Mouse (Mus musculus) mesoderm, embryonic 11.5 days (tissue): Measurements from ENCODE around the gene Banf1.
A peak's percentile ranks its signal among the peaks of the same experiment; 100 is the strongest.
"Not testable (repeated sequence)": the region's sequence is repeated elsewhere in the genome, so short reads cannot be mapped to it uniquely, and the experiment has no call there.

Experiments
- DNase-seq: peaks from one replicate; pipeline ENCODE4 v3.0.0-alpha.2; 2012; ENCODE audit warnings: low read depth, low spot score

The Banf1 gene

DNA sequence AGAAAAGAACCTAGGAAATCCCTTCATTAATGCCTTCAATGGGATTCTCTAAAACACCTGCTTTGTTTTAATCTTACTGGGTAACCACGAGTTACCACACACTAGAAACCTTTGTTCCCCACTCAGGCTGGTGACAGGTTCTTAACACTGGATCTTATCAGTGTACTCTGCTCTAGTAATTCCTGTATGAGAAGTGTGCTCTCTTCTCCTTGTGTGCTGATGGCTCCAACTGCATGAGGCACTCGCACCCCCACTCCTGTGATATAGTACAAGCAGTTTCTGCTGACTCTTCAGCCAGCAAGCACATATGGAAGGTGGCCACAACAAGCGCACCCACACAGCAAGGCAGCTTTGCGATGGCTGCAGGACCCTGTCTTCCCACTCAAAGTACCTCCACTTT is 7.2 kb upstream of the Banf1 start:
- no peak for DNase-seq

DNA sequence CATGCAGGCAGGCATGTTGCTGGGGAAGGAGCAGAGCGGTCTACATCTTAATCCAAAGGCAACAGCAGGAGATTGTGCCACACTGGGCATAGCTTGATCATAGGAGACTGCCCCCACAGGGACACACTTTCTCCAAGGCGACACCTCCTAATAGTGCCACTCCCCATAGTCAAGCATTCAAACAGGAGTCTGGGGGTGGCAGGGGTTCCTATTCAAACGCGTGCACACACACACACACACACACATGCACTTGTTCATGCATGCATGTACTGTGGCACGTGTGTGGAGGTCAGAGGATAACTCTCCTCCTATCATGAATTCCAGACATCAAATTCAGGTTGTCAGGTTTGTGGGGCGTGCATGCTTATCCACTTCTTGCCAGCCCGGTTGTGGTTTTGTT is 5.8 kb upstream of the Banf1 start:
- no peak for DNase-seq

DNA sequence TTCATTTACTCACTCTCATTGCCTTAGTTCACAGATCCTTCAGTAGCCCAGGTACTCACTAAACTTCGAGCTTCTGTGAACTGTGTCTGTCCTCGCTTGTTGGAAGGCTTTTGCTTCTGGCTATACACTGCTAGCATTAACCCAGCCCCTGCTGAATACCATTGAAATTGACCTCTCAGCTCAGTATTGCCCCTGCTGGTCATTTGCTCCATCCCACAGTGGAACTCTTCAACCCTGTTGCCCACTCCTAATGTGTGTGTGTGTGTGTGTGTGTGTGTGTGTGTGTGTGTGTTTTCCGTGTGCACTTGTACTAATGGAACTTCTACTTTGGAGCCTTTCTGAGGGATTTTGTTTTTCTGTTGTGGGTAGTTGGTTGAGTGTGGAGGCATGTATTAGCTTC is 4.0 kb upstream of the Banf1 start:
- no peak for DNase-seq

DNA sequence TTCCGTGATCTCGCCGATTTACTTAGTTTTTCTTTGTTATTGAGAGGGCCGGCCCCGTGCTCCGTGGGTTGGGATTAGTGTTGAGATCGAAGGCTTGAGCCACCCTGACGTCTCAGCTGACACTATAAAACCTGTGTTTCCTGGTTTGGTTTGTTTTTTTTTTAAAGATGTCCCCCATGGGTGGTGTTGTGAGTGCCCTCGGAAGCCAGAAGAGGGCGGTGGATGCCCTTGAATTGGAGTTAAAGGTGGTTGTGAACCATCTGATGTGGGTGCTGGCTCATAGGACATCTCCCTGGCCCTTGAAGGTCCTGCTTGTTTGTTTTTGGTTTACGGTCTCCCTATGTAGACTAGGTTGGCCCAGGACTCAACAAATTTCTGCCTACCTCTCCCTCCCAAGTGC is 487 bp upstream of the Banf1 start:
- no peak for DNase-seq

DNA sequence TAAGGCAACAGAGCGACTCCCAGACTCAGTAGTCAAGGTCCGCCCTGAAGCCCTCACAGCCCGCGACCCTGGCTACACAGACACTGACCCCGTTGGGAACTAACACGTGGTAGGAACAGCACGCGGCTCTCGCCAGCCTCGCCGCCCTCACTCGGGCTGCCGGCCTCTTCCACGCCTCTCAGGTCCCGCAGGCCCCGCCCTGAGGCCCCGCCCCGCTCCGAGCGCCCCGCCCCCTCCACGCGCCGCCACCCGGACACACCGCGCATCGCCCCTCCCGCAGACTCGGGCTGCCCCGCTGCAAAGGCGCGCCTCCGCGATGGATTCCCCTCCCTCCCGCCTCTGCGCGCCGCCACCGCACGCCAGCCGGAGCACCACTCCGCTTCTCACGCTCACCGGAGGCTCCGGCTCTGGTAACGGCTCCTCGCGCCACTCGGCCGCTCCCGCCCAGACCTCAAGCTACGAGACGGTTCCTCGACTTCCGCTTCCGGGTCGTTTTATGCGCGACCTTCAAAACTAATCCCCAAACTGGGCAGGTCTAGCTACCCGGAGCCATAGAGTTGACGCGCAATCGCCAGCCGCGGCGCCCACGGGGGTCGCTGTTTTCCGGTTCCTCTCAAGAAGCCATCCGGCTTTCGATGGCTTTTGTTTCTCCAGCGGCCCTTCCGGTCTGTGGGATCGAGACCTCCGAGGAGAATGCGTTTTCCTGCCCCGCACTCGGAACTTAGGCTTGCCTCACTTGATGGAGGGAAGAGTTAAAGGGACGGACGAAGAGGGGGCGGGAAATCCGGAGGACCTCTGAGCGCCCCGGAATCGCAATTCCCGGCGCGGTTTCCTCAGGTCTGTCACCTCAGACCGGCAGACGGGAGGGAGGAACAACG is 554 bp downstream of the Banf1 start, which contains the start of gene Eif1ad:
Eif1ad (plus strand) TSS at position 567 of the 878 bp plus-strand sequence.
- peak; percentile 98 for DNase-seq

DNA sequence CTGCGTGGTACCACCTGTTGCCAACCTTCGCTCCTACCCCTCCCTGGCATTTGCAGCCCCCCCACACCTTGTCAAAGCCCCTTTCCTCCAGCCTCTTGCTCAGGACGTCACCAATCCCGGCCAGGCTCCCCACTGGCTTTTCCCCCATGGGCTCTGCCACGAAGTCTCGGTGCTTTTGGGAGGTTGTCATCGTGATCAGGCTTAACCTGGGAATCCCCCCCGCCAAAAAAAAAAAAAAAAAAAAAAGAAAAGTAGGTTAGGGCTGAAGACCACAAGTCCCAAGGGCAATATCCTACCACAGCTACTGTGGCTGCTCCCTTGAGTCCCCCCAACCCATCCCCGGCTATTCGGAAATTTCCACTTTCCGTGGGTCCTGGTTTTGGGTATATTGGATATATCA is 1.2 kb downstream of the Banf1 start:
- DNase-seq: no peak

DNA sequence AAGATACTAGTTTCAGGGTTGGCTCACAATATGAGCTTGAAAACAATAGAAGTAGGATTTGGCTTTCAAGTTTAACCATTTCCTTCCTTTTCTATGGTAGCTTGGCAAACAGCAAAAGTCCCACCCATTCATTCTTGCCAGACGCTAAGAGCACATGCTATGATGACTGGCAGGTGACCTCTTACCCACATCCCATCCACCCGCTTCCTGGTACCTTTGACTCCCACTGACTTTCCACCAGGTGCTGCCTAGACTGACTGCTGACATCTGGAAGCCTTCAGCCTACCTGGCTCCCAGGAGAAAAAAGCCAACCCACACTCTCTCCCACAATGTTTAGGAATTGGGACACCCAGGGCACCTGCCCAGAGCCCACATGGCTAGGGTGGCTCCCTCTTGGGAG is 2.8 kb downstream of the Banf1 start:
- DNase-seq: no peak

DNA sequence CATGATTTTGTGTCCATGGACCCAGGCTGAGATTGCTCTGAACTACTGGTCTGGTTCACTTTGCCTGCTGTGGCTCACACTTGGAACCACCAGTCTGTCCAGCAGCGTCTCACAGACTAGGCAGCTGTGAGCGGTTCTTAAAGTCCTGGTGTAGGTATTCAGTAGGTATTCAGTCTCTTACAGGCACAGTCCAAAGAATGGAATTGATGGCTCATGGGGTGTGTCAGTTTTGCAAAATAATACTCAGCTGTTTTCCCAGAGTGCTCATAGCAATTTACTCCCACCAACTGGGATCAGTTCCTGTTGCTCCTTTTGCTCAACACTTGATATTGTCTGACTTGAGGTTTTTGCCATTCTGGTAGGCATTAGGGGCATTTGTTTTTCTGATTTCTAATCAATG is 4.8 kb downstream of the Banf1 start:
- no peak for DNase-seq

DNA sequence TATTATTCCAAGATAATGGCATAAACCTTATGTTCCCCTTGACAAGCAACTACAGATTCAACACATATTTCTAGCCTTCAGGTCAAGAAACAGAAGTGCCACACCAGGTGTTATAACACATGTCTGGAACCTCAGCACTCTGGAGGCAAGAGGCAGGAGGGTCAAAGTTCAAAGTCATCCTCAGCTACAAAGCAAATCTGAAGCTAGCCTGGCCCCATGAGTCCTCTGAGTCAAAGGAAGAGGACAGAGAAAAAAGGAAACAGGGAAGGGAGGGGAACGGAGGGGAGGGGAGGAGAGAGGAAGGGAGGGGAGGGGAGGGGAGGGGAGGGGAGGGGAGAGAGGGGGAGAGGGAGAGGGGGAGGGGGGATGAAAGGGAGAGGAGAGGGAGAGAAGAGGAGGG is 10.9 kb downstream of the Banf1 start:
- no peak for DNase-seq

DNA sequence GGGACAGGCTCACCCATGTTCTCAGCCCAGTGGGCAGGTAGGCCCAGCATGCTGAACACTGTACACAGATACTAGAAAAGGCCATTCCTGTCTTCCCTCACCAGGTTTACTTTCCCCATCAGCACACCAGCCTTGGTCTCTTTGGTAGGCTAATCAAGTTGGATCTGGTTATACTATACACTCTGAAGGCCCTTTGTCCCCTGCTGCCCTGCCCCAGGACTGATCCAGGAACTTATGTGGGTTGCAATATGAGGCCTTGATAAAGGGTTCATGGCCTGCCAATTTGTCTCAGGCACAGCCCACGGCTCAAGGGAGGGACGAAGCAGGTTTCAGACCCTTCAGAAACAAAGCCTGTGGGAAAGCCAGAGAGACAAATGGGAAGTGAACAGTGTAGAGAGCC is 13.4 kb downstream of the Banf1 start:
- DNase-seq: no peak

DNA sequence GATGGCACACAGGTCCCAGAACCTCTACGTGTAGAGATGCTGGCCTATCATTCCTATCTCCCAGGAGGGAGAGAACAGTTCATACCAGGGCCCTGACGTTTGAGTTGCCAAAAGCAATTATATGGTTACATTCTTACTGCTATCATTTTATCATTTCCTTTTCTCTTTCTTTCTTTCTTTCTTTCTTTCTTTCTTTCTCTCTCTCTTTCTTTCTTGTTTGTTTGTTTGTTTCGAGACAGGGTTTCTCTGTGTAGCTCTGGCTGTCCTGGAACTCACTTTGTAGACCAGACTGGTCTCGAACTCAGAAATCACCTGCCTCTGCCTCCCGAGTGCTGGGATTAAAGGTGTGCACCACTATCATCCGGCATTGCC is 17.5 kb downstream of the Banf1 start, which contains the start of gene Cst6:
Cst6 (minus strand) TSS at position 73 of the 372 bp plus-strand sequence.
- DNase-seq: not testable (repeated sequence)

DNA sequence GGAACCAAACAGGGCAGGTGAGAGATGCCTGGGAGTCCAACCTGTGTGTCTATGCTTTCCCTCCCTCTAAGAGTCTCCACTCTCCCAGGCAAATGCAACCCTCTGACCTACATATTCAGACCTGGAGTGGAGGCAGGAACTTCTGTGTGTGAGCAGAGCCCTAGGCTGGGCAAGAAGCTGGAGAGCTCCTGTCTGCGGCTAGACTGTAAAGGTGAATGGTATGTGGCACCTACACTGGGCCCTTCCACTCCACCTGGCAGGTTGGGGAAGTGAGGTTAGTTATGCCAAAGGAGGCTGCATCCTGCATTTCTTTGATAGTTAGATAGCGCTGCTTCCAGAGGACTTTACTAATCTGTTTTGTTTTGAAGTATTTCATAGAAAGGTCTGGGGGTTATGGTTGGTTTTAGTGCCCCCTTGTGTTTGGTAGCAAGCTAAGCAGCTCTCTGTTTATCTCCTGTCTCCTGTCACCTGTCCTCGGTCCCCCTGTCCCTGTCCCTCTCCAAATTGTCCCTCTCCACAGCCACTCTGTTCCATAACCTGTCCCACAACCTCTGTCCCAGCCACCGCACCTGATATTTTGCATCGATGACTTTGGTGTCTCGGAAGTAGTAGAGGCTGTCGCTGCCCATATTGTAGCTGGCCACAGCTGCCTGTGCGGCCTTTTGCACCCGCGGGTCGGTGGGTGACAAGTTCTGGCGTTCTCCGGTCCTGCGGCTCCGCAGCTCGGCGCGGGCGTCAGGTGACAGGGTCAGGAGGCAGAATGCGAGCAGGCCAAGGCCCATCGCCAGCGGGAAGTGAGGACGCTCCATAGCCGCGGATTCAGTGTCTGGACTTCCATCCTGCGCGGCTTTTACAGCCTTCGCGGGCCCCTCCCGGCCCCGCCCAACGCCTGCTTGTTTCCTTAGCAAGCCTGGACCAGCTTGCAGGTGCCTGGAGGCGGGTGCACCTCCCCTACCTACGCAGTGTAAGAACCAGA is 18.2 kb downstream of the Banf1 start:
- no peak for DNase-seq

DNA sequence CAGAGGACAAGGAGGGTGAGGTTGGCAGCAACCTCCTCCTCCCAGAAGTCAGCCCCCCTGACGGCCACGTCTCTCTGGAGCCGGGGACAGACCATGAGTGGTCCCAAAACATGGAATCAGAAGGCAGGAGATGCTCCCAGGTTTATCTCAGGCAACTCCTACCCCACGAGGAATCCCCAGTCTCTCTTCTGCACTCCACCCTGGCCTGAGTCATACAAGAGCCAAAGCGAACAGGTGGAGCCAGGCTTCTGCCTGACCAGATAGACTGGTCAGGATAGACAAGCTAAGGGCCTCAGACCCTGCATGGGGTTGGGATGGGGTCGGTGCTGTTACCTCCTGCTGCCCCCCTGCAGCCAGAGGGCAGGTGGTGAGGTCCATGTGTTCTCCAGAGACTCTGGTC is 18.9 kb downstream of the Banf1 start:
- DNase-seq: no peak

DNA sequence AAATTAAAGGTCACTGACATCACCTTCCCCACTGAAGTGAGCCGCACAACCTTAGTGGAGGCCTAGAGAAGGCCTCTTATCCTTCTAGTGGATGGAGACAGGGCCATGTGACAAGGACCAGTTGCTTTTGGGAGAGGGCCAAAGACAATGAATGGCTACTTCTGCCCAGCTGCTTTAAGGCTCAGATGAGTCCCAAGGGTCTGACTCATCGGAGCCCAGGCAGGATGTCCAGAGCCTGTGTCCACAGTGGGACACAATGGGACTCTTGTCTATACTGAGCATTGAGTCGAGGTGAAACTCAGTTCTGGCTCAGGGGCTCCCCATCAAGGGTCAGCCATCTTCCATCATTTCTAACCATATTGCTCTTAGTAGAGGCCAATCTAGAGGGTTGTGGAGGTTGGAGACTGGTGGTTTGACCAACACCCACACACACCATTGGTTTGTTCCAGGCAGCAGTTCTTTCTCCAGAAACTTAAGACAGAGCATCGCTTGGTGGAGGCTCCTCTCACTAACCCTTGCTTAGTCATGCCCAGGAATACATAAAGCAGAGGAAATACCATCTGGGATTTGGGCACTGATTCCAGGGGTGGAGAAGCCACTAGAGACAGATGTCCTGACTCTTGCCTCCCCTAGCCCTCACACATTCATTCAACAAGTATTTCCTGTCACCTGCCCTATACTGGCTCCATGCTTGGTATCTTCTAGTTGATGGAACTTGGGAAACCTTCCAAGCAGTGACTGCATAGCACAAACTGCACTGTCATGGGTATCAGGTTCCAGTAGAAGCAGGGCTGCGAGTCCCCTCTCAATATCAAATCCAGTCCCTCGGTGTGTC is 21.5 kb downstream of the Banf1 start:
- no peak for DNase-seq

DNA sequence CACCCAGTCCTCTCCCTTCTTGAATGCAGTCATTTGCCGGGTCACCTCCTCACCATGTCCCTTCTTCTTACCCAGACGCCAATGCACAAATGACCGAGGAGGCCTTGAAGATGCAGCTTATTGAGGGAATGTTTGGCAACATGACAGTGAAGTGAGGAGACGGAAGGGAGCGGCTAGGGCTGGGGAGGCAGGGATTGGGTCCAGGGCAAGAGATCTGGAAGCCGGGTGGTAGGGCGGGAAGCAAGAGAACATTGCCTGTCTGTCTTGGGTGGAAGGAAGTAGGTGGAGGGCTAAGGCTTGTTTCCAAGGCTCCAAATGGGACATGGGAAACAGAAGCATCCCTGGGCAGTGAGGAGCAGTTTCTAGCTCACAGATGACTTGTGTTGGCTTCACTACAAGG is 25.6 kb downstream of the Banf1 start:
- DNase-seq: no peak

DNA sequence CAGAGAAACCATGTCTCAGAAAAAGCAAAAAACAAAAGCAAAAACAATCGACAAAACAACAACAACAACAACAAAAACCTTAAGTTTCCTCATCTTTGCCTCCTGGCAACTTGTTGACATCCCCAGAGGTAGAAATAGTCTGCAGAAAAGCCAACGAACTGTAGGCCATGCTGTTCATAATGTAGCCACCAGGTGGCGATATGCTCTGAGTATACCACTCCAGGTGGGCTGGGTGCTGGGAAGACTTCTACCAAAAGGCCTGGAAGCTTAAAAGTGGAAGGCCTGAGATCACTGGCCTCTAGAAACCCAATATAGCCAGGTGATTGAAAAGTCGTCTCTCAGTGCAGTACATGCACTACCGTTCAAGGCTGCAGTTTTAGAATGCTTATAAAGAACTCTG is 29.0 kb downstream of the Banf1 start:
- DNase-seq: peak; percentile 77

DNA sequence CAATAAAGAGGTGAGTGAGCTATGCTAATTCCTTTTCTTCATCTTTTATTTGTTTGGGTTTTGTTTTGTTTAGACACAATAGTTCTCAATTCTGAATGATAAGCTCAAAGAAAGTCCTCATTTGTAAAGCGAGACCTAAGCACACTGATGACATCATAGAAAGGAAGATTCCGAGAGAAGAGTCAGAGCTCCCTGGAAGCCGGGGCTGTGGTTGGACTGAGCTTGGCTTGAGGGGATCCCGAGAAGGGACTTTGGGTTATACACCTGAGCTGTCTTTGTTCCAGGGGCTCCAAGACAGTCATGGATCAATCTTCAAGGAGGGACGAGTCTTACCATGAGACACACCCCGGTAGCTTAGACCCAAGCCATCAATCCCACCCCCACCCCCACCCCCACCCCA is 31.5 kb downstream of the Banf1 start, which contains the start of gene Catsper1:
Catsper1 (plus strand) TSS at position 301 of the 400 bp plus-strand sequence.
- DNase-seq: no peak

DNA sequence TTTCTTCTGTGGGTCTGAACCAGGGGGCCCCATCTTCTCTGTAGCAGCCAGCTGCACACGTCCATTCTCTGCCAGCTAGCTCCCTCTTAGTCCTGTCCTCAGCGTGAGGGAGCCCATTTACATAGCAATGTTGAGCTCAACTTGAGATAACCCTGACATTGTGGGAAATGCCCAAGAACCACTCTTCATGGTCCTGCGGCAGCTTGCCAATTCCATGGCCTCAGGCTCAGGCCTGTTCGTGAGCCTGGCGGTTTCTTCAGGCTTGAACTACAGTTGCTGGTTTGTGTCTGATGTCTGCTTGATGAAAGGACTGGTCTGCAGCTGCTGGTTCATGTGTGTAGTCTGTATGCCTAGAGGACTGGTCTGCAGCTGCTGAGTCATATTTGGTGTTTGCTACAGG is 32.2 kb downstream of the Banf1 start:
- DNase-seq: no peak

DNA sequence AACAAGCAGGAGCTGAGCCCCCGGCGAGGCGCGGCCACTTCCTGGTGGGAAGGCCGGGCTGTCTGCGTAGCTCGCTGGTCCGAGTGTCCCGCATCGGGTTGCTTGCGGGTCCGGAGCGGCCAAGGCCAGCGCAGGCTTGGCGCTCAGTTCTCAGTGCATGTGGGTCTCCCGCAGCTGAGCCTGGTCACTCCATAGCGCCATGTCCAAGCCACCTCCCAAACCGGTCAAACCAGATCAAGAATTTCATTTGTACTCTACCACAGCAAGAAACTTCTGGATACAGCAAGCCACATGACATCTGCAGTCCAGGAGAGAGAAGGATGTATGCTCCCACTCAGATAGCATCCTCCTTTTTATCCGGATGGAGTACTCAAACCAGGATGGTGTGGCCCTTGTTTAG is 39.0 kb downstream of the Banf1 start:
- DNase-seq: no peak

DNA sequence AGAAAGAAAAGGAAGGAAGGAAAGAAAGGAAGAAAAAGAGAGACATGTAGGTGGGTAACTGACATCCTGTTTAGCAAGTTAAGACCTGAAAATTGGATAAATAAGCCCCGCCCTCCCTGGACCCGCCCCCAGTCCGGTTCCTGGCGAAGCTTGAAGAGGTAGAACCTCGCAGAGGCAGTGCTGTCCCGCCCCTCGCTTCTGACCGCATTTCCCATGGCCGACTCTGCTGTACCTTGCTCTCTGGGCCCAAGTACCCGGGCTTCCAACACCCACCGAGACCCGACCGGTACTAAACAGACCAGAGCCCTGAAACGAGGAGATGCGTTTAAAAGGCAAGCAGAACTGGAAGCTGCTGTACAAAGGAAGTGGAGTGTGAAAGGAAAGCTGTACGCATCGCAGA is 43.2 kb downstream of the Banf1 start:
- no peak for DNase-seq
